Mouse (Mus musculus) embryonic facial prominence, embryonic 13.5 days (tissue): Measurements from ENCODE around the gene Ptchd4. TPM values are rescaled to one million over a fixed set of nuclear protein-coding genes. Genes with fewer than 3 reads are reported as not detected.

Source experiments
- ATAC-seq: fragments of 200-750 bp; cut with Nextera tagmentation; 2 replicates; pipeline ENCODE4 v1.8.0; 2017; ENCODE audit warnings: low read depth; ENCODE audit not compliant: insufficient number of reproducible peaks, insufficient read depth, low FRiP score, low TSS enrichment
- H3K27ac ChIP-seq: fragments of 300-500 bp; sonication (generic); 2 replicates; pipeline ENCODE4 v1.5.1; 2015; ENCODE audit warnings: moderate library complexity, mild to moderate bottlenecking, inconsistent platforms
- H3K27me3 ChIP-seq: fragments of 300-500 bp; sonication (generic); 2 replicates; pipeline ENCODE4 v1.6.1; 2015; ENCODE audit warnings: mild to moderate bottlenecking, inconsistent platforms
- H3K36me3 ChIP-seq: fragments of 300-500 bp; sonication (generic); 2 replicates; pipeline ENCODE4 v1.6.1; 2015; ENCODE audit warnings: mild to moderate bottlenecking, inconsistent platforms
- H3K4me1 ChIP-seq: fragments of 300-500 bp; sonication (generic); 2 replicates; pipeline ENCODE4 v1.6.1; 2015; ENCODE audit warnings: inconsistent platforms
- H3K4me2 ChIP-seq: fragments of 300-500 bp; sonication (generic); 2 replicates; pipeline ENCODE4 v1.6.1; 2015; ENCODE audit warnings: moderate library complexity, mild to moderate bottlenecking, inconsistent platforms
- H3K4me3 ChIP-seq: fragments of 300-500 bp; sonication (generic); 2 replicates; pipeline ENCODE4 v1.5.1; 2015; ENCODE audit warnings: mild to moderate bottlenecking, inconsistent platforms
- H3K9ac ChIP-seq: fragments of 300-500 bp; sonication (generic); 2 replicates; pipeline ENCODE4 v1.6.1; 2015; ENCODE audit warnings: mild to moderate bottlenecking, inconsistent platforms
- H3K9me3 ChIP-seq: fragments of 300-500 bp; sonication (generic); 2 replicates; pipeline ENCODE4 v1.6.1; 2016; ENCODE audit warnings: inconsistent platforms
- WGBS: fragments of 180-500 bp; shearing (Covaris S2); methylation state at CpG from one replicate; pipeline ENCODE4 v1.1.7; 2015; ENCODE audit warnings: mixed read lengths; 5-methylcytosine and 5-hydroxymethylcytosine counted together
- polyA plus RNA-seq: library from polyadenylated mRNA; unstranded; fragments of >200 nt; fragmentation: Nextera tagmentation; extraction: Ambion mirVana; gene quantifications from 2 replicates; pipeline ENCODE4 v1.2.1, GENCODE M21; 2015

Ptchd4 gene
- 1.7 and 1.9 TPM in 2 replicates for polyA plus RNA-seq

GRCm38 (mm10) chr17:42315669-42316611 lies at the start of gene Ptchd4:
Ptchd4 (plus strand) TSS chr17:42315947.
- H3K27ac ChIP-seq = no peak within 1 kb of the TSS
- H3K4me3 ChIP-seq = peak within 1 kb of the TSS; percentile 59
- ATAC-seq = peak; percentile 67
- peaks cover 12% of the 10 kb centered on the region for H3K4me1 ChIP-seq
- H3K27me3 ChIP-seq = peaks cover 24% of the 10 kb centered on the region
- no peaks in the 10 kb centered on the region for H3K9me3 ChIP-seq
- H3K36me3 ChIP-seq = no peaks in the 10 kb centered on the region
- WGBS = under 1% methylated on average over 52 of the region's 56 CpGs
- H3K9ac ChIP-seq = peak within 1 kb of the TSS; percentile 64
- H3K4me2 ChIP-seq = peak within 1 kb of the TSS; percentile 92

DNA sequence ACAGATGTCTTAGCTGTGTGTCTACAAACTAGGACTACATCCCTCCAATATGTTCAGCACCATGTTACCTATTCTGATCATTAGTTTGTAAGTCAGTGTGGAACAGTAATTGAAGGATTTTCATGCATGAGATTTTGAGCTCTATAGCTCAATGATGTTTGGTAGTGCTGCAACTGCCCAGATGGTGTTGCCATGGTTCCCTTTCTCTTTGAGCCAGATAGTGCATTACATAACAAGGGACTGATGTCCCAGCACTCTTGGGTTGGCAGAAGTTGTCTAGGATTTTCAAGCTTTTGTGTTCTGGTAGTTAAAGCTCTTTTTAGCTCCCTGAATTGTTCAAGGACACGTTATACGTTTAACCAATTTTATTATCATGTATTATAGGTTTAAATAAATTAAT lies 38.9 kb upstream of the Ptchd4 start:
- H3K4me1 ChIP-seq = no peaks in the 10 kb centered on the region
- H3K4me2 ChIP-seq = no peak overlapping the region
- no peaks in the 10 kb centered on the region for H3K27me3 ChIP-seq
- H3K9me3 ChIP-seq = no peaks in the 10 kb centered on the region
- H3K9ac ChIP-seq = no peak overlapping the region
- no peak overlapping the region for H3K27ac ChIP-seq
- no peak overlapping the region for H3K4me3 ChIP-seq
- ATAC-seq = no peak
- H3K36me3 ChIP-seq = no peaks in the 10 kb centered on the region
- 86% methylated on average over 2 of the region's 2 CpGs for WGBS

DNA sequence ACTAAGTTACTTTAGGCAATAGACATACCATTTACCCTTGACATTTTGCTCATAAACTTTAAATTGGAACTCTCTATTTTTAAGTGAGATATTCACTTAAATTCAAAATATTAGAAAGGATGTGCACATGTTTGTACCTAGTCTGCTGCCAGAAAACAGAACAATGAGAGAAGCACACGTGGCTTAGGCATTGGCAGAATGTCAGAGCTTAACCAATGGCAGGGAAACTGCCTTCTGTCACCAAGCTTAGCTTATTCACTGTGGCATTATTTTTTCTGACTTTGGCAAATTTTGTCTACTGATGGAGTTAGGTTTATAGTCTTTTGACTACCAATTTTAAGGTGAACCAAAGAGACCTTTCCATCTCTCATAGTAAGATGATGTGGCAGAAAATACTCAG lies 31.4 kb upstream of the Ptchd4 start:
- no peaks in the 10 kb centered on the region for H3K4me1 ChIP-seq
- no peak for ATAC-seq
- H3K4me2 ChIP-seq = no peak overlapping the region
- H3K27ac ChIP-seq = no peak overlapping the region
- no peaks in the 10 kb centered on the region for H3K27me3 ChIP-seq
- no peak overlapping the region for H3K4me3 ChIP-seq
- 49% methylated on average over 1 of the region's 1 CpGs for WGBS
- no peak overlapping the region for H3K9ac ChIP-seq
- no peaks in the 10 kb centered on the region for H3K9me3 ChIP-seq
- no peaks in the 10 kb centered on the region for H3K36me3 ChIP-seq

DNA sequence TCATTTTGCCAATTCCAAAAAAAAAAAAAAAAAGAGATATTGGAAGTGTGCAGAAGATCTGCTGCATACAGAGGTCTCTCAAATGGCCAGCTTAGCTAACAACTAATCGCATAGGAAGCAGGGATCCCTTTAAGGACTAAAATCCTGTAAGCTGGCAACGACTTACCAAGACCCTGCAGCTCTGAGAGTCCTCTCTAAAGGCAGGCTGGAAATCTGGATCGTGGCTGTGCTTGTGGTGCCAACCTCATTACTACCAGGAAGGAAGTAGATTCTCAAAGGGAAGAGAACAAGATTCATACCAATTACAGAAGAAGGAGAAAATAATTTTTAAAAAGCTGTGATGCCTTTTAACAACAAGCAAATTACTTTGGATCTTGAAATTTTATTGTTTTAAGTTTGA lies 29.5 kb upstream of the Ptchd4 start:
- Histone ChIP-seq H3K4me1 (no peaks in the 10 kb centered on the region), H3K9me3 (no peaks in the 10 kb centered on the region), H3K4me2 (no peak overlapping the region), H3K27ac (no peak overlapping the region), H3K4me3 (no peak overlapping the region), H3K36me3 (no peaks in the 10 kb centered on the region), H3K27me3 (no peaks in the 10 kb centered on the region), H3K9ac (no peak overlapping the region)
- 69% methylated on average over 3 of the region's 3 CpGs for WGBS
- ATAC-seq = no peak

DNA sequence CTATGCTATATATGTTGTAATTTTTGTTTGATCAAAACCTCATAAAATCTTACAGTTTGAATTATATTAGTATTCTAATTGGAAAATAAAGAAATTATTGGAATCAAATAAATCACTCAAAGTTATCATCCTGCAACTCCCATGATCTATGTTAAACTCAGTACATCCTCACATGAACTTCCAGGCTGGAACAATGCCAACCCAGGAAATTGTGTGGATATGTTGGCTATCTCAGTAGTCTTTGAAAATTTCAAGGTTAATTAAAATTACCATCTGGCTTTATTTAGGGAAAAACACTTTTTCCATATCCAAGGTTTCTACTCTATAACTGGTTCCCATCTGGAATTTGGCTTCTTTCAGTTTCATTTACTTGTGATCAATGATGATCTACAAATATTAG lies 25.4 kb upstream of the Ptchd4 start:
- Histone ChIP-seq H3K9ac (no peak overlapping the region), H3K4me2 (no peak overlapping the region), H3K27ac (no peak overlapping the region), H3K4me1 (no peaks in the 10 kb centered on the region), H3K36me3 (no peaks in the 10 kb centered on the region), H3K27me3 (no peaks in the 10 kb centered on the region), H3K9me3 (no peaks in the 10 kb centered on the region), H3K4me3 (no peak overlapping the region)
- ATAC-seq = no peak

- no peak for ATAC-seq
- no peak overlapping the region for H3K9ac ChIP-seq
- no peak overlapping the region for H3K27ac ChIP-seq
- H3K4me2 ChIP-seq = no peak overlapping the region
- 45% methylated on average over 5 of the region's 5 CpGs for WGBS
- no peak overlapping the region for H3K4me3 ChIP-seq
- no peaks in the 10 kb centered on the region for H3K27me3 ChIP-seq
- H3K4me1 ChIP-seq = no peaks in the 10 kb centered on the region
- H3K36me3 ChIP-seq = no peaks in the 10 kb centered on the region
- no peaks in the 10 kb centered on the region for H3K9me3 ChIP-seq
These were observed 24.0 kb upstream of the Ptchd4 start for GRCm38 (mm10) chr17:42291793-42292192.

GRCm38 (mm10) chr17:42297986-42298385 lies 17.8 kb upstream of the Ptchd4 start:
- Histone ChIP-seq H3K4me1 (no peaks in the 10 kb centered on the region), H3K36me3 (no peaks in the 10 kb centered on the region), H3K27ac (no peak overlapping the region), H3K9ac (no peak overlapping the region), H3K4me3 (no peak overlapping the region), H3K9me3 (no peaks in the 10 kb centered on the region), H3K4me2 (no peak overlapping the region), H3K27me3 (no peaks in the 10 kb centered on the region)
- WGBS = 66% methylated on average over 4 of the region's 4 CpGs
- no peak for ATAC-seq

- ATAC-seq = no peak
- Histone ChIP-seq H3K9me3 (no peaks in the 10 kb centered on the region), H3K4me2 (no peak overlapping the region), H3K36me3 (no peaks in the 10 kb centered on the region), H3K9ac (no peak overlapping the region), H3K27me3 (no peaks in the 10 kb centered on the region), H3K27ac (no peak overlapping the region), H3K4me3 (no peak overlapping the region), H3K4me1 (no peaks in the 10 kb centered on the region)
- 79% methylated on average over 3 of the region's 3 CpGs for WGBS
These were observed 16.1 kb upstream of the Ptchd4 start for GRCm38 (mm10) chr17:42299681-42300080.

DNA sequence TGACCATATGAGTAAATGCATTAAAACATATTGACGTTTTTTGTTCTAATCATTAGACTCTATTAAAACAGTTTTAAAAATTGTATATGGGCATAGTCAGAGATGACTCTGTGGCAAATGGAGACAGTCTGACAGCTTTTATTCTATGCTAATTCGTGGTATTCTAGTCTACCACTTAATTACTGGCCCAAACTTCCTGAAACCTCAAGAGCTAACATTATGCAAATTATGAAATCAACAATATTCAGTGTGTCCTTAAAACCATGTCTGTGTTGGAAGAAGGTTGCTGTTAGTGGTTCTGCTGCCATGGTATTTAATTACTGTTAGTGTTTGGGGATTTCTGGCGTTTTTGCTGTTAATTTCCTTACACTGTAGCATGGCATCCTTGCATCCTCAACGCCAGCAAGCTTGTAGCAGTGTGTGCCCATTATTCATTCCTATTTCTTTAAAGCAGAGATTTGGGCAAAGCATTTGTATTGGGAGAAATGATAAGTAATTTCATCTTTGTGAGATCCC lies 12.6 kb upstream of the Ptchd4 start:
- no peaks in the 10 kb centered on the region for H3K4me1 ChIP-seq
- no peak overlapping the region for H3K4me3 ChIP-seq
- no peaks in the 10 kb centered on the region for H3K9me3 ChIP-seq
- H3K27ac ChIP-seq = no peak overlapping the region
- no peak overlapping the region for H3K9ac ChIP-seq
- no peaks in the 10 kb centered on the region for H3K27me3 ChIP-seq
- 64% methylated on average over 4 of the region's 4 CpGs for WGBS
- ATAC-seq = no peak
- H3K4me2 ChIP-seq = no peak overlapping the region
- H3K36me3 ChIP-seq = no peaks in the 10 kb centered on the region

- ATAC-seq = no peak
- H3K9ac ChIP-seq = no peak overlapping the region
- 56% methylated on average over 4 of the region's 4 CpGs for WGBS
- H3K4me3 ChIP-seq = no peak overlapping the region
- H3K27me3 ChIP-seq = no peaks in the 10 kb centered on the region
- H3K4me2 ChIP-seq = no peak overlapping the region
- no peaks in the 10 kb centered on the region for H3K9me3 ChIP-seq
- H3K36me3 ChIP-seq = no peaks in the 10 kb centered on the region
- H3K27ac ChIP-seq = no peak overlapping the region
- no peaks in the 10 kb centered on the region for H3K4me1 ChIP-seq
These were observed 11.5 kb upstream of the Ptchd4 start for GRCm38 (mm10) chr17:42304262-42304661.

DNA sequence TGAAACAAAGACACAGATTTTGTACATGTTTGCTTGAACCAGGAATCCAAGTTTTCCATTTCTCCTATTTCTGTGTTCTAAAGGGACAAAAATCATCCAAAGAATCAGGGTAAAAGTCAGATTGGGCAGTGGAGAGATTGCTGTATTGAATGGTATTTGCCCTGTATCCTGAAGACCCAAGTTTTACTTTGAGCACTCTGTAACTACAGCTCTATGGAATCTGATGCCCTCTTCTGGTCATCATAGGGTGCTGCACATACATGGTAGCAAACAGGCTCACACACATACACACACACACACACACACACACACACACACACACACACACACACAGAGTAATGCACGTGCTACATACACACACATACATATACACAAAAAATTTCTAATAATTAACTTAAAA lies 8.7 kb upstream of the Ptchd4 start:
- no peak overlapping the region for H3K9ac ChIP-seq
- no peaks in the 10 kb centered on the region for H3K27me3 ChIP-seq
- ATAC-seq = no peak
- H3K27ac ChIP-seq = no peak overlapping the region
- H3K4me2 ChIP-seq = no peak overlapping the region
- no peak overlapping the region for H3K4me3 ChIP-seq
- H3K36me3 ChIP-seq = no peaks in the 10 kb centered on the region
- H3K9me3 ChIP-seq = no peaks in the 10 kb centered on the region
- H3K4me1 ChIP-seq = no peaks in the 10 kb centered on the region
- 85% methylated on average over 1 of the region's 1 CpGs for WGBS

- no peak overlapping the region for H3K4me3 ChIP-seq
- no peak overlapping the region for H3K27ac ChIP-seq
- H3K9me3 ChIP-seq = no peaks in the 10 kb centered on the region
- no peaks in the 10 kb centered on the region for H3K36me3 ChIP-seq
- no peak overlapping the region for H3K4me2 ChIP-seq
- peaks cover under 1% of the 10 kb centered on the region for H3K4me1 ChIP-seq
- H3K27me3 ChIP-seq = no peaks in the 10 kb centered on the region
- no peak overlapping the region for H3K9ac ChIP-seq
- no peak for ATAC-seq
These were observed 5.6 kb upstream of the Ptchd4 start for GRCm38 (mm10) chr17:42310136-42310535.
